Mouse (Mus musculus) liver, adult 2 months (tissue): ENCODE results near the gene Cbln3. TPM values are rescaled to one million over a fixed set of nuclear protein-coding genes. Genes with fewer than 3 reads are reported as not detected.

Source experiments
- DNase-seq: peaks from one replicate; pipeline ENCODE4 v3.0.0-alpha.2; 2011; ENCODE audit warnings: low read depth, low spot score; ENCODE audit errors: extremely low read depth
- H3K27ac ChIP-seq: fragments of 200-500 bp; replicated peaks from 2 replicates; pipeline ENCODE4 v1.5.1; 2012; ENCODE audit warnings: low read depth, mild to moderate bottlenecking, control low read depth, inconsistent platforms, low read length; ENCODE audit not compliant: insufficient read depth
- H3K27me3 ChIP-seq: fragments of 200-500 bp; 2 replicates; pipeline ENCODE4 v1.6.1; 2012; ENCODE audit warnings: mild to moderate bottlenecking, moderate library complexity, low read length, inconsistent platforms; ENCODE audit not compliant: control insufficient read depth, insufficient read depth
- H3K36me3 ChIP-seq: fragments of 200-500 bp; 2 replicates; pipeline ENCODE4 v1.6.1; 2012; ENCODE audit warnings: low read length, inconsistent platforms; ENCODE audit not compliant: control insufficient read depth, insufficient read depth
- H3K4me1 ChIP-seq: fragments of 200-500 bp; 2 replicates; pipeline ENCODE4 v1.6.1; 2011; ENCODE audit warnings: low read length; ENCODE audit not compliant: control insufficient read depth, insufficient read depth
- H3K4me3 ChIP-seq: fragments of 200-500 bp; 2 replicates; pipeline ENCODE4 v1.5.1; 2011; ENCODE audit warnings: low read depth, mild to moderate bottlenecking, control low read depth, low read length, moderate library complexity; ENCODE audit not compliant: insufficient read depth
- H3K79me2 ChIP-seq: fragments of 200-500 bp; 2 replicates; pipeline ENCODE4 v1.6.1; 2012; ENCODE audit warnings: inconsistent platforms, mild to moderate bottlenecking, low read length, moderate library complexity; ENCODE audit not compliant: control insufficient read depth, insufficient read depth
- H3K9ac ChIP-seq: fragments of 200-500 bp; 2 replicates; pipeline ENCODE4 v1.6.1; 2012; ENCODE audit warnings: low read depth, mild to moderate bottlenecking, control low read depth, inconsistent platforms, low read length
- CTCF ChIP-seq: fragments of 200-500 bp; IDR thresholded peaks from 2 replicates; pipeline ENCODE4 v1.5.1; 2011; ENCODE audit warnings: low read depth, low read length, control low read depth
- POLR2A ChIP-seq: fragments of 200-500 bp; IDR thresholded peaks from 2 replicates; pipeline ENCODE4 v1.6.1; 2011; ENCODE audit warnings: low read length, control low read depth; ENCODE audit not compliant: insufficient read depth; ENCODE audit errors: extremely low read depth
- WGBS: fragments of 180-500 bp; shearing (Covaris S2); methylation state at CpG from one replicate; pipeline ENCODE4 v1.1.7; 2018; 5-methylcytosine and 5-hydroxymethylcytosine counted together
- polyA plus RNA-seq: library from polyadenylated mRNA; depleted of rRNA; stranded (reverse); fragments of >200 nt; gene quantifications from 2 replicates; pipeline ENCODE4 v1.2.3, GENCODE M21; 2012
- total RNA-seq: library from RNA; depleted of rRNA; stranded (reverse); fragments of >200 nt; gene quantifications from 2 replicates; pipeline ENCODE4 v1.2.3, GENCODE M21; 2014

Cbln3 gene
- total and polyA plus RNA-seq, 2 experiments, result 0.18 to 0.64 TPM

GRCm38 (mm10) chr14:55877469-55878315 lies 6.5 kb downstream of the Cbln3 start:
- Histone ChIP-seq H3K4me1 (peaks cover 8% of the 10 kb centered on the region), H3K9ac (no peak overlapping the region), H3K27me3 (no peaks in the 10 kb centered on the region), H3K79me2 (no peaks in the 10 kb centered on the region), H3K27ac (no peak overlapping the region), H3K36me3 (no peaks in the 10 kb centered on the region), H3K4me3 (no peak overlapping the region)
- TF ChIP-seq CTCF (no peak), POLR2A (no peak)
- no peak for DNase-seq
- WGBS, result 44% methylated on average over 14 of the region's 14 CpGs

GRCm38 (mm10) chr14:55873714-55874683 lies 10.2 kb downstream of the Cbln3 start:
- no peaks in the 10 kb centered on the region for H3K27me3 ChIP-seq
- H3K9ac ChIP-seq, result 0 out of 2 replicates have a peak overlapping the region, but pooled peaks have one; percentile 20
- TF ChIP-seq POLR2A, result no peak
- peak; percentile 99 for TF ChIP-seq CTCF
- no peaks in the 10 kb centered on the region for H3K79me2 ChIP-seq
- peak; percentile 67 for DNase-seq
- no peak overlapping the region for H3K27ac ChIP-seq
- H3K4me1 ChIP-seq, result no peaks in the 10 kb centered on the region; the same call in 1 of the 2 replicates
- 10% methylated on average over 30 of the region's 30 CpGs for WGBS
- peak overlapping the region; percentile 8; the same call in 1 of the 2 replicates for H3K4me3 ChIP-seq
- H3K36me3 ChIP-seq, result no peaks in the 10 kb centered on the region

GRCm38 (mm10) chr14:55873242-55873713 lies 10.9 kb downstream of the Cbln3 start:
- DNase-seq, result no peak
- H3K27me3 ChIP-seq, result no peaks in the 10 kb centered on the region
- H3K9ac ChIP-seq, result no peak overlapping the region
- H3K27ac ChIP-seq, result no peak overlapping the region
- 78% methylated on average over 8 of the region's 8 CpGs for WGBS
- H3K4me3 ChIP-seq, result no peak overlapping the region
- no peaks in the 10 kb centered on the region for H3K36me3 ChIP-seq
- H3K79me2 ChIP-seq, result no peaks in the 10 kb centered on the region
- no peaks in the 10 kb centered on the region; the same call in 1 of the 2 replicates for H3K4me1 ChIP-seq
- TF ChIP-seq CTCF (no peak), POLR2A (no peak)

GRCm38 (mm10) chr14:55872551-55872950 lies 11.6 kb downstream of the Cbln3 start:
- TF ChIP-seq POLR2A, result no peak
- no peak for TF ChIP-seq CTCF
- Histone ChIP-seq H3K79me2 (no peaks in the 10 kb centered on the region), H3K9ac (no peak overlapping the region), H3K4me3 (no peak overlapping the region), H3K4me1 (no peaks in the 10 kb centered on the region; the same call in 1 of the 2 replicates), H3K27me3 (no peaks in the 10 kb centered on the region), H3K27ac (no peak overlapping the region), H3K36me3 (no peaks in the 10 kb centered on the region)
- DNase-seq, result no peak
- 93% methylated on average over 17 of the region's 17 CpGs for whole genome bisulfite sequencing

- Histone ChIP-seq H3K27ac (no peak overlapping the region), H3K4me1 (no peaks in the 10 kb centered on the region; the same call in 1 of the 2 replicates), H3K36me3 (no peaks in the 10 kb centered on the region), H3K79me2 (no peaks in the 10 kb centered on the region), H3K4me3 (no peak overlapping the region), H3K27me3 (no peaks in the 10 kb centered on the region), H3K9ac (no peak overlapping the region)
- no peak for TF ChIP-seq POLR2A
- TF ChIP-seq CTCF, result no peak
- no peak for DNase-seq
- 87% methylated on average over 12 of the region's 12 CpGs for WGBS
These were observed 12.2 kb downstream of the Cbln3 start for GRCm38 (mm10) chr14:55872039-55872438.
